Mouse (Mus musculus) embryo, embryonic 11 days (tissue): ENCODE measurements around the gene Lefty1.
"Not testable (repeated sequence)": the region's sequence is repeated elsewhere in the genome, so short reads cannot be mapped to it uniquely, and the experiment has no call there.

ENCODE experiments used
- DNase-seq: peaks from one replicate; pipeline ENCODE4 v3.0.0-alpha.2; 2015

Lefty1 gene

DNA sequence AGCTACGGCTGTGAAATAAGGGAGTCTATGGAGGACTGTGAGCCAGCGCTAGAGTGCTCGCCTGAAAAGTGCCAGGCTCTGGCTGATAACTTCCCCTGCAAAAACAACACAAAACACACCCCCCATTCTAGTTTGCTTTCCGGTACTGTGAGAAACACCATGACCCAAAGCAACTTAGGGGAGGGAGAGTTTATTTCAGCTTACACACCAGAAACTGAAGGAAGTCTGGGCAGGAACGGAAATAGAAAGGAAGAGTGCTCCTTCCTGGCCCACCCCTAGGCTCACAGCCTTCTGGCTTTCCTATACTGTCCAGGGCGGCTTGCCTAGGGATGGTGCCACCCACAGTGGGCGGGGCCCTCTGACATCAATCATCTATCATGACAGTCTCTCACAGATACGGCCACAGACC, 22.2 kb downstream of the Lefty1 start:
- DNase-seq = no peak

GRCm38 (mm10) chr1:180957989-180958388, 23.2 kb downstream of the Lefty1 start:
- no peak for DNase-seq

GRCm38 (mm10) chr1:180958797-180959196, 24.0 kb downstream of the Lefty1 start:
- DNase-seq = no peak

DNA sequence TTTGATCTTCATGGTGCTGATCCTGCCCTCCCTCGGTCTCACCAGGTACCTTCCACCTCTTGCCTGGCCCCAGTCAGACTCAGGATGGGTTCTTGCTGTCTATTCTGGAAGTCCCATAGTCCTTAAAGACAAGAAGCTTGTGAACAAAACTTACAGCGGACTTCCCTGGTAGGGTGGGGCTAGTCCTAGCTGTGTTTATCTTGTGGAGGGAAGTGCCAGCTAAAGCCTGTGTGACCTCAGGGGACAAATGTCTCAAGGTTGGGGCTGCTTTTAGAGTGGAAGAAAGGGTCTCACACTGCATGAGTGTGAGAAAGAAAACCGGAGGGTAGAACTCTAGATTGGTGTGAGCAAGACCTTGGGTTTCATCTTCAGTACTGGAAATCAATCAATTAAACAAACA, 31.0 kb downstream of the Lefty1 start:
- no peak for DNase-seq

- no peak for DNase-seq
These were observed 31.7 kb downstream of the Lefty1 start for GRCm38 (mm10) chr1:180966542-180966941.

GRCm38 (mm10) chr1:180967261-180967660, 32.4 kb downstream of the Lefty1 start:
- DNase-seq = no peak

DNA sequence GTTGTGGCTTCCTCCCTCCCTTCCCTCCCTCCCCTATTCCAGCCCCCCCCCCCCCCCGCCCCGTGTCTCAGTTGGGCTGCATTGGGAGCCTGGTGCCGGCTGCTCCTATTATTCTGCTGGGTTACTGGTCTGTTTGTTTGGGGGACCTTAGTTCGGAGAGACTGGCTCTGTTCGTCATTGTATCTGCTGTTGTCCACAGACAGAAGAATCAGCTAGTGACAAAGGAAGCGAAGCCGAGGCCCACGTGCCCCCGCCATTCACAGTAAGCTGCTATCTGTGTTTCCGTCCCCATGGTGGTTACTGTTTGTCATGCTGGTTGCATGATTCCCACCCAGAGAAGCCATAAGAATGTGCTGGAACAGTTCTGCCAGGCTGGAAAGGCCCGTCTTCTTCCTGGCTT, 38.1 kb downstream of the Lefty1 start:
- no peak for DNase-seq

DNA sequence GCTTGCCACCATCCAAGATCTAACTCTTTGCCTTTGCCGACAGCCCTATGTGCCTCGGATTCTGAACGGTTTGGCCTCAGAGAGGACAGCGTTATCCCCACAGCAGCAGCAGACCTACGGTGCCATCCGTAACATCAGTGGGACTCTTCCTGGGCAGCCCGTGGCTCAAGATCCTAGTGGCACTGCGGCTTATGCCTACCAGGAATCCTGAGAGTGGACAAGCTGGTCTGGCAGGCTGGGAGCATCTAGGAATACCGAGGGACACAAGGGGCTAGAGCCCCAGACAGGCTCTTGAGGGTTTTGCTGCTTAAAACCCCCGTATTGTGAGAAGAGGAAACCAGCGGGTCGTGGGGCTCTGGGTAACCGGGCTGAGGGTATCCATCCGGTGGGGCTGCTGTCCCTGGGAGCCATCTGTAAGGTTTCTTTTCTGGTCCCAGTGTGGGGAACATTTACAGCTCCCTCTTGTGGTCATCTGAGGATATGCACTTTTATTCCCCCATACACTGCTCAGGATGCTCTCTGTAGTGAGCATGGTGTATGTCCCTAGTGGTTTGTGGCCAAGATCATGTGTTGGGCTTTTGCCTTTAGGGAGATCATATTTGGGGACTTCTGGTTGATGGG, 39.4 kb downstream of the Lefty1 start:
- peak; percentile 70 for DNase-seq

DNA sequence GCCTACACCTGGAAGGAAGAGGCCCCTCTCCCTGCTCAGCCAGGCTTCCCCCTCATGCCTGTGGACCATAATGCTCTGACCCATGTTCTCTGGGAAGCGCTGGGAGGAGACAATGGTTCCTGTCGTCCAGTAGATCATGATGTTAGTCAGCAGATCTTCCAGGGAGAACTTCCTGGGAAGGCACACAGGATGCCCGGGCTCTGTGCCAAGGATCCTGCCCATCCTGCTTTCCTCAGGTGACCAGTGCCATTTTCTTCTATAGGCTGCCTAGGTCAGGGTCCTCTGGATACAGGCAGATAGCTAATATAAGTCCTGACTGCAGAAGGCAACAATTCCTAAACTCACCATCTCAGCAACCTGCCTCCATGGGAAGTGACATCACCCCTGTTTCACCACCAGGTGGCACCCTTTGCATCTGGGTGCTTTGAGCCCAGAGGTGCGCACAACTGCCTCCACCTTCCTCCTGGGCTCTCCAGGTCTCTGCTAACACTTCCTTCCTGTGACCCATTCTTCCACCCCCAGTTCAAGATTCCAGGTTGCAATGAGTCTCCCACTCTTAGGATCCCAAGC, 41.4 kb downstream of the Lefty1 start:
- peak; percentile 23 for DNase-seq

DNA sequence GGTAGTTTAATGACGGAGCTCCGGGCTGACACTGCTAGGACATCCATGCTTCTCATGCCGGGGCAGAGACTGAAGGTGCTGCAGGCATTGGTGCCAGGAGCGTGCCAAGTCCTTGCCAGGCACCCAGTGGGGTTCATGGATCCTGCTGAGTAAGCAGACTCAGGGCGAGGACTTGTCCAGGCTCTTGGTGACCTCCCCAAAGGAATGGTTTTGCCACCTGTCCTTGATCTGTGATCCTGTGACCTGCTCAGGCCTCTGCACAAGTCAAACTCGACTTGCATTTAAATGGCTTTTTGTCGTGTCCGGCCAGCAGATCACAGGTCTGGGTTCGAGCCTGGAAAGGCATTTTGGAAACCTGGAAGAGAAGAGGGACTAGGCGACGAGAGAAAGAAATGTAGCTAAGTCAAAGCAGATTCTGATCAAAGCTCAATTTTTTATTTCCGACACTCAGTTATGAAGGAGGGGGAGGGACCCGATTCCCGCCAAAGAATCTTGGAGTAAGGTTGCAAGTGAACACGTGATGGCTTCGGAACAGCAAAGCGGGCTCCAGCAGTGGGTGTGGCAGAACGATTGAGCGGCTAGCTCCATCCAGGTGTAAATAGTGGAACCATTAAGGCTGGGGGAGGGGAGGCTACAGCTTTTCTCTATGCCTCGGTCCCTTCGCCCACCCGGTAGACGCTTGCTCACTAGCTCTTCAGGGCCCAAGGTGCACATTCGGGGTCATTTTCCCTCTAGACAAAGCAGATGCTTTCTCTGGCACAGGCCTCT, 44.8 kb downstream of the Lefty1 start:
- DNase-seq = no peak

GRCm38 (mm10) chr1:180980464-180980863, 45.6 kb downstream of the Lefty1 start:
- DNase-seq = no peak

- DNase-seq = not testable (repeated sequence)
These were observed 46.6 kb downstream of the Lefty1 start for GRCm38 (mm10) chr1:180981298-180982046.

- no peak for DNase-seq
These were observed 51.9 kb downstream of the Lefty1 start for GRCm38 (mm10) chr1:180986701-180987100.

GRCm38 (mm10) chr1:180987759-180988158, 52.9 kb downstream of the Lefty1 start:
- peak; percentile 76 for DNase-seq
